In the genomic region with DNA sequence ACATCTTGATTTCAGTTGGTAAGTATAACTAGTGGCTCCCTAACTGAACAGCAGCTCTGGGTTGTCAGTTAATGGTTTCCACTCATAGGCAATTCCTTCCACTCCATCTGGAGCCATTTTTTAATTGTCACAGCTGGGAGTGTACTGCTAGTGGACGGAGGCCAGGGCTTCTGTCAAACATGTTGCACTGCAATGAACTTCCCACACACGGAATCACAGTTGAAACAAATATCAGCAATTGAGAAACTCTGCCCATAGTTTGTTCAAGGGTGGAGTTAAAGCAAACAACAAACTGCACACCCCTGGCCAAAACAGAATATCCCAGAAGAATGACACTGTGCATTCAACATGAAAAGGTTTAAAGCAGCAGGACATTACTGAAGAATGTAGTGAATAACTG, we compare ENCODE assay signal across 17 mouse cellular contexts. TPM values are rescaled to one million over a fixed set of nuclear protein-coding genes. Genes with fewer than 3 reads are reported as not detected.
DNase-seq lines count a peak whose midpoint lies in the region; ATAC-seq lines count a peak whose summit lies in the region.
"Had no signal": no experiment of that assay in that cellular context is flagged by ENCODE, and none has a peak within 500 bp of the region (broad histone marks: within the 10 kb centered on the region; RNA-seq: fewer than 3 reads in every experiment).

No protein-coding gene starts in this region.

- peaks cover 13% of the 10 kb centered on the region for H3K4me1 ChIP-seq in kidney, embryonic 15.5 days

- H3K27me3 ChIP-seq in kidney, embryonic 15.5 days = no peaks in the 10 kb centered on the region
- H3K27me3 ChIP-seq: intestine, embryonic 15.5 days; megakaryocyte, embryonic 14.5 days; neural tube, embryonic 15.5 days; Patski had no signal

- H3K36me3 ChIP-seq in kidney, embryonic 15.5 days = no peaks in the 10 kb centered on the region
- H3K36me3 ChIP-seq: hindbrain, embryonic 10.5 days; neural tube, embryonic 15.5 days had no signal

- DNase-seq in cerebellum, postnatal 10 days = peak; percentile 30 to 44
- no peak for DNase-seq in cerebellum, adult 11 months
- peak; percentile 34 for DNase-seq in kidney, postnatal 10 days
- DNase-seq in testis, postnatal 10 days (ENCODE audit: low spot score) = peak; percentile 46
- DNase-seq in testis, postnatal 14 days (ENCODE audit: low spot score) = no peak
- DNase-seq in embryo, embryonic 10 days (ENCODE audit: low spot score) = no peak
- no peak for DNase-seq in cerebellum, postnatal 36 days
- DNase-seq: cerebellum, adult 8-10 months; kidney, postnatal 25 days; right cerebral cortex, postnatal 25 days had no signal

- WGBS in kidney, embryonic 15.5 days = 63% methylated on average over 2 of the region's 2 CpGs

- H3K4me3 ChIP-seq in kidney, embryonic 15.5 days (replicated peaks) = no peak overlapping the region
- H3K4me3 ChIP-seq: erythroblast, embryonic 14.5 days; hindbrain, embryonic 10.5 days; intestine, embryonic 15.5 days; megakaryocyte, embryonic 14.5 days; neural tube, embryonic 15.5 days had no signal

- no peak overlapping the region for H3K27ac ChIP-seq in kidney, embryonic 15.5 days
- H3K27ac ChIP-seq: hindbrain, embryonic 10.5 days; intestine, embryonic 15.5 days; neural tube, embryonic 15.5 days had no signal

- ATAC-seq in kidney, embryonic 15.5 days (replicated peaks; ENCODE audit: low FRiP score) = no peak
- ATAC-seq: intestine, embryonic 15.5 days; Patski had no signal

- H3K9ac ChIP-seq in kidney, embryonic 15.5 days = no peak overlapping the region
- H3K9ac ChIP-seq: intestine, embryonic 15.5 days; neural tube, embryonic 15.5 days had no signal

- H3K4me2 ChIP-seq in kidney, embryonic 15.5 days = no peak overlapping the region
- H3K4me2 ChIP-seq: intestine, embryonic 15.5 days; neural tube, embryonic 15.5 days had no signal

- H3K9me3 ChIP-seq in kidney, embryonic 15.5 days (replicated peaks) = no peaks in the 10 kb centered on the region
- H3K9me3 ChIP-seq: hindbrain, embryonic 10.5 days; intestine, embryonic 15.5 days; megakaryocyte, embryonic 14.5 days; neural tube, embryonic 15.5 days had no signal

RNA-seq across cellular contexts. Expression of a gene that starts 4.0 kb away (rescaled TPM):
- polyA plus RNA-seq in kidney, embryonic 15.5 days (2015; fragmentation: Nextera tagmentation; extraction: Ambion mirVana) = 77.7 and 89.2 TPM in 2 replicates

RNA-seq across cellular contexts. Expression of a gene that starts 4.0 kb away (rescaled TPM):
- 7.5 and 7.7 TPM in 2 replicates for polyA plus RNA-seq in kidney, embryonic 15.5 days (2015; fragmentation: Nextera tagmentation; extraction: Ambion mirVana)
- polyA plus RNA-seq: erythroblast, embryonic 14.5 days had no signal

Comparison
In these comparisons a context has a peak if more than half of its experiments do, and no peak if none do; other contexts are left out.
1. DNase-seq: peak in cerebellum, postnatal 10 days (2 of 2), kidney, postnatal 10 days (single experiment) and testis, postnatal 10 days (single experiment); none in cerebellum, adult 11 months (single experiment), testis, postnatal 14 days (single experiment), embryo, embryonic 10 days (single experiment) and cerebellum, postnatal 36 days (0 of 2).